Mouse (Mus musculus) limb, embryonic 10.5 days (tissue): ENCODE results near the gene Tubb3. TPM values are rescaled to one million over a fixed set of nuclear protein-coding genes. Genes with fewer than 3 reads are reported as not detected.
"Not testable (repeated sequence)": the region's sequence is repeated elsewhere in the genome, so short reads cannot be mapped to it uniquely, and the experiment has no call there.

Experiments used
- DNase-seq: peaks from one replicate; pipeline ENCODE4 v3.0.0-alpha.2; 2017; ENCODE audit warnings: low spot score
- H3K27ac ChIP-seq: fragments of 300-500 bp; sonication (generic); 2 replicates; pipeline ENCODE4 v1.5.1; 2016; ENCODE audit warnings: mild to moderate bottlenecking
- H3K27me3 ChIP-seq: fragments of 300-500 bp; sonication (generic); 2 replicates; pipeline ENCODE4 v1.6.1; 2016; ENCODE audit warnings: low read depth, mild to moderate bottlenecking; ENCODE audit not compliant: poor library complexity, severe bottlenecking
- H3K36me3 ChIP-seq: fragments of 300-500 bp; sonication (generic); 2 replicates; pipeline ENCODE4 v1.6.1; 2016; ENCODE audit warnings: mild to moderate bottlenecking, moderate library complexity
- H3K4me1 ChIP-seq: fragments of 300-500 bp; sonication (generic); 2 replicates; pipeline ENCODE4 v1.6.1; 2016
- H3K4me3 ChIP-seq: fragments of 300-500 bp; sonication (generic); 2 replicates; pipeline ENCODE4 v1.5.1; 2016; ENCODE audit warnings: mild to moderate bottlenecking, moderate library complexity
- H3K9me3 ChIP-seq: fragments of 300-500 bp; sonication (generic); replicated peaks from 2 replicates; pipeline ENCODE4 v1.6.1; 2016; ENCODE audit warnings: mild to moderate bottlenecking
- WGBS: fragments of 180-500 bp; shearing (Covaris S2); methylation state at CpG from one replicate; pipeline ENCODE4 v1.1.7; 2016; 5-methylcytosine and 5-hydroxymethylcytosine counted together
- polyA plus RNA-seq: library from polyadenylated mRNA; unstranded; fragments of >200 nt; fragmentation: Nextera tagmentation; extraction: Ambion mirVana; gene quantifications from 2 replicates; pipeline ENCODE4 v1.2.1, GENCODE M21; 2016

Tubb3 gene
- polyA plus RNA-seq, 1 experiment from 2014 or later: 6.9 TPM

- DNase-seq: no peak
- WGBS: 97% methylated on average over 29 of the region's 29 CpGs
- H3K9me3 ChIP-seq: peaks cover 42% of the 10 kb centered on the region
- H3K4me1 ChIP-seq: no peaks in the 10 kb centered on the region
- no peak overlapping the region for H3K4me3 ChIP-seq
- H3K36me3 ChIP-seq: no peaks in the 10 kb centered on the region
- no peak overlapping the region for H3K27ac ChIP-seq
- H3K27me3 ChIP-seq: no peaks in the 10 kb centered on the region
Observed at GRCm38 (mm10) chr8:123428343-123428893, 17.2 kb downstream of the Tubb3 start.

GRCm38 (mm10) chr8:123428939-123429721 is 17.9 kb downstream of the Tubb3 start:
- Histone ChIP-seq H3K27me3 (no peaks in the 10 kb centered on the region), H3K36me3 (no peaks in the 10 kb centered on the region), H3K9me3 (peaks cover 42% of the 10 kb centered on the region), H3K27ac (no peak overlapping the region), H3K4me3 (no peak overlapping the region), H3K4me1 (no peaks in the 10 kb centered on the region)
- WGBS: 96% methylated on average over 23 of the region's 23 CpGs
- DNase-seq: no peak

- not testable (repeated sequence) for DNase-seq, H3K36me3 ChIP-seq, H3K4me3 ChIP-seq, H3K4me1 ChIP-seq, H3K27me3 ChIP-seq, H3K27ac ChIP-seq
- peaks cover 42% of the 10 kb centered on the region for H3K9me3 ChIP-seq
- 96% methylated on average over 15 of the region's 15 CpGs for WGBS
Observed at GRCm38 (mm10) chr8:123429722-123430013, 18.4 kb downstream of the Tubb3 start.

- not testable (repeated sequence) for H3K27ac ChIP-seq, H3K36me3 ChIP-seq, H3K4me1 ChIP-seq, DNase-seq, H3K4me3 ChIP-seq, H3K27me3 ChIP-seq
- H3K9me3 ChIP-seq: peaks cover 42% of the 10 kb centered on the region
- 90% methylated on average over 8 of the region's 8 CpGs for WGBS
Observed at GRCm38 (mm10) chr8:123430936-123431335, 19.7 kb downstream of the Tubb3 start.

GRCm38 (mm10) chr8:123431616-123432365 is 20.6 kb downstream of the Tubb3 start:
- 97% methylated on average over 25 of the region's 25 CpGs for WGBS
- H3K27me3 ChIP-seq: no peaks in the 10 kb centered on the region
- no peak overlapping the region for H3K27ac ChIP-seq
- DNase-seq: no peak
- no peak overlapping the region for H3K4me3 ChIP-seq
- no peaks in the 10 kb centered on the region for H3K4me1 ChIP-seq
- H3K36me3 ChIP-seq: no peaks in the 10 kb centered on the region
- peaks cover 42% of the 10 kb centered on the region for H3K9me3 ChIP-seq

- DNase-seq: no peak
- H3K27ac ChIP-seq: no peak overlapping the region
- H3K9me3 ChIP-seq: peaks cover 36% of the 10 kb centered on the region
- H3K4me1 ChIP-seq: no peaks in the 10 kb centered on the region
- no peaks in the 10 kb centered on the region for H3K36me3 ChIP-seq
- no peaks in the 10 kb centered on the region for H3K27me3 ChIP-seq
- no peak overlapping the region for H3K4me3 ChIP-seq
- 95% methylated on average over 16 of the region's 16 CpGs for WGBS
Observed at GRCm38 (mm10) chr8:123432381-123432780, 21.2 kb downstream of the Tubb3 start.

- H3K4me3 ChIP-seq, H3K27ac ChIP-seq, H3K27me3 ChIP-seq, H3K36me3 ChIP-seq, H3K4me1 ChIP-seq, DNase-seq: not testable (repeated sequence)
- peaks cover 26% of the 10 kb centered on the region for H3K9me3 ChIP-seq
- WGBS: 97% methylated on average over 47 of the region's 47 CpGs
Observed at GRCm38 (mm10) chr8:123433241-123433974, 22.2 kb downstream of the Tubb3 start.

GRCm38 (mm10) chr8:123441788-123442187 is 30.6 kb downstream of the Tubb3 start:
- no peak overlapping the region for H3K4me3 ChIP-seq
- DNase-seq: no peak
- H3K36me3 ChIP-seq: peaks cover 14% of the 10 kb centered on the region
- H3K4me1 ChIP-seq: peaks cover 13% of the 10 kb centered on the region
- no peaks in the 10 kb centered on the region for H3K9me3 ChIP-seq
- H3K27me3 ChIP-seq: no peaks in the 10 kb centered on the region
- no peak overlapping the region for H3K27ac ChIP-seq
- 96% methylated on average over 2 of the region's 2 CpGs for WGBS

- Histone ChIP-seq H3K4me3 (peak overlapping the region; percentile 76), H3K27me3 (no peaks in the 10 kb centered on the region), H3K4me1 (peaks cover 13% of the 10 kb centered on the region), H3K27ac (peak overlapping the region; percentile 96; the same call in 1 of the 2 replicates), H3K9me3 (no peaks in the 10 kb centered on the region), H3K36me3 (peaks cover 19% of the 10 kb centered on the region)
- no peak for DNase-seq
- WGBS: 78% methylated on average over 5 of the region's 5 CpGs
Observed at GRCm38 (mm10) chr8:123442351-123442750, 31.1 kb downstream of the Tubb3 start.

GRCm38 (mm10) chr8:123442871-123443575 is 31.8 kb downstream of the Tubb3 start:
- H3K4me1 ChIP-seq: peaks cover 13% of the 10 kb centered on the region
- DNase-seq: peak; percentile 93
- H3K36me3 ChIP-seq: peaks cover 23% of the 10 kb centered on the region
- 1% methylated on average over 41 of the region's 41 CpGs for WGBS
- H3K27me3 ChIP-seq: no peaks in the 10 kb centered on the region
- H3K4me3 ChIP-seq: peak overlapping the region; percentile 76
- H3K9me3 ChIP-seq: no peaks in the 10 kb centered on the region
- peak overlapping the region; percentile 96 for H3K27ac ChIP-seq

GRCm38 (mm10) chr8:123443576-123443921 is 32.3 kb downstream of the Tubb3 start:
- Histone ChIP-seq H3K9me3 (no peaks in the 10 kb centered on the region), H3K27ac (peak overlapping the region; percentile 96), H3K36me3 (peaks cover 27% of the 10 kb centered on the region), H3K4me3 (peak overlapping the region; percentile 76), H3K27me3 (no peaks in the 10 kb centered on the region), H3K4me1 (peaks cover 13% of the 10 kb centered on the region)
- 40% methylated on average over 4 of the region's 4 CpGs for WGBS
- no peak for DNase-seq

GRCm38 (mm10) chr8:123444131-123444530 is 32.9 kb downstream of the Tubb3 start:
- DNase-seq: no peak
- H3K27me3 ChIP-seq: no peaks in the 10 kb centered on the region
- peak overlapping the region; percentile 76; the same call in 1 of the 2 replicates for H3K4me3 ChIP-seq
- peaks cover 30% of the 10 kb centered on the region for H3K36me3 ChIP-seq
- H3K4me1 ChIP-seq: peaks cover 13% of the 10 kb centered on the region
- no peak overlapping the region for H3K27ac ChIP-seq
- H3K9me3 ChIP-seq: no peaks in the 10 kb centered on the region
- WGBS: 91% methylated on average over 6 of the region's 6 CpGs
